Mouse (Mus musculus) embryonic facial prominence, embryonic 14.5 days (tissue): ENCODE measurements around the gene Rtcb. TPM values are rescaled to one million over a fixed set of nuclear protein-coding genes. Genes with fewer than 3 reads are reported as not detected.

Experiments used
- ATAC-seq: fragments of 200-750 bp; cut with Nextera tagmentation; 2 replicates; pipeline ENCODE4 v1.8.0; 2017; ENCODE audit warnings: low read depth, moderate number of reproducible peaks, moderate TSS enrichment
- DNase-seq: peaks from one replicate; pipeline ENCODE4 v3.0.0-alpha.2; 2015; ENCODE audit warnings: low spot score
- H3K27ac ChIP-seq: fragments of 300-500 bp; sonication (generic); replicated peaks from 2 replicates; pipeline ENCODE4 v1.5.1; 2014; ENCODE audit warnings: low read depth, mild to moderate bottlenecking, low read length, moderate library complexity
- H3K27me3 ChIP-seq: fragments of 300-500 bp; sonication (generic); replicated peaks from 2 replicates; pipeline ENCODE4 v1.6.1; 2014; ENCODE audit warnings: low read length; ENCODE audit not compliant: control insufficient read depth, insufficient read depth
- H3K36me3 ChIP-seq: fragments of 300-500 bp; sonication (generic); 2 replicates; pipeline ENCODE4 v1.6.1; 2014; ENCODE audit warnings: low read length, mixed read lengths; ENCODE audit not compliant: control insufficient read depth, insufficient read depth
- H3K4me1 ChIP-seq: fragments of 300-500 bp; sonication (generic); 2 replicates; pipeline ENCODE4 v1.6.1; 2014; ENCODE audit warnings: antibody characterized with exemption, low read length; ENCODE audit not compliant: control insufficient read depth, insufficient read depth
- H3K4me2 ChIP-seq: fragments of 300-500 bp; sonication (generic); 2 replicates; pipeline ENCODE4 v1.6.1; 2014; ENCODE audit warnings: low read depth, mild to moderate bottlenecking, low read length, moderate library complexity, mixed read lengths
- H3K4me3 ChIP-seq: fragments of 300-500 bp; sonication (generic); 2 replicates; pipeline ENCODE4 v1.5.1; 2014; ENCODE audit warnings: low read depth, mild to moderate bottlenecking, low read length
- H3K9ac ChIP-seq: fragments of 300-500 bp; sonication (generic); 2 replicates; pipeline ENCODE4 v1.6.1; 2014; ENCODE audit warnings: low read depth, mild to moderate bottlenecking, low read length, moderate library complexity, mixed read lengths
- H3K9me3 ChIP-seq: fragments of 300-500 bp; sonication (generic); 2 replicates; pipeline ENCODE4 v1.6.1; 2016; ENCODE audit warnings: low read length; ENCODE audit not compliant: control insufficient read depth
- WGBS: fragments of 180-500 bp; shearing (Covaris S2); extraction: QIAGEN DNeasy Blood & Tissue Kit; methylation state at CpG from one replicate; pipeline ENCODE4 v1.1.7; 2014; 5-methylcytosine and 5-hydroxymethylcytosine counted together
- polyA plus RNA-seq: library from polyadenylated mRNA; unstranded; fragments of >200 nt; fragmentation: Nextera tagmentation; extraction: Ambion mirVana; gene quantifications from 2 replicates; pipeline ENCODE4 v1.2.1, GENCODE M21; 2014

The Rtcb gene
- 149 and 174 TPM in 2 replicates for polyA plus RNA-seq

GRCm38 (mm10) chr10:85957464-85957950 is at the start of gene Rtcb:
Rtcb (minus strand) TSS chr10:85957823.
- H3K4me3 ChIP-seq, result peak within 1 kb of the TSS; percentile 92
- ATAC-seq (peak; percentile 96), DNase-seq (peak; percentile 97)
- 0 out of 2 replicates have a peak, but pooled peaks cover 3% of the 10 kb centered on the region for H3K4me1 ChIP-seq
- peak within 1 kb of the TSS; percentile 79 for H3K27ac ChIP-seq
- no peaks in the 10 kb centered on the region for H3K27me3 ChIP-seq
- H3K36me3 ChIP-seq, result peaks cover 31% of the 10 kb centered on the region
- no peaks in the 10 kb centered on the region for H3K9me3 ChIP-seq
- WGBS, result under 1% methylated on average over 23 of the region's 38 CpGs
- peak within 1 kb of the TSS; percentile 66 for H3K4me2 ChIP-seq
- peak within 1 kb of the TSS; percentile 96 for H3K9ac ChIP-seq

- Histone ChIP-seq H3K4me3 (no peak overlapping the region), H3K9ac (no peak overlapping the region), H3K4me2 (no peak overlapping the region), H3K9me3 (no peaks in the 10 kb centered on the region), H3K36me3 (no peaks in the 10 kb centered on the region), H3K27me3 (no peaks in the 10 kb centered on the region), H3K4me1 (no peaks in the 10 kb centered on the region), H3K27ac (no peak overlapping the region)
- no peak for DNase-seq
- no peak for ATAC-seq
- 75% methylated on average over 5 of the region's 5 CpGs for WGBS
Measured at GRCm38 (mm10) chr10:86006455-86006854, 48.8 kb upstream of the Rtcb start.

- Histone ChIP-seq H3K4me1 (no peaks in the 10 kb centered on the region), H3K9me3 (no peaks in the 10 kb centered on the region), H3K4me2 (no peak overlapping the region), H3K9ac (no peak overlapping the region), H3K27ac (no peak overlapping the region), H3K27me3 (no peaks in the 10 kb centered on the region), H3K4me3 (no peak overlapping the region), H3K36me3 (no peaks in the 10 kb centered on the region)
- ATAC-seq (no peak), DNase-seq (no peak)
- WGBS, result 92% methylated on average over 4 of the region's 4 CpGs
Measured at GRCm38 (mm10) chr10:86000447-86000846, 42.8 kb upstream of the Rtcb start.

- no peak overlapping the region for H3K27ac ChIP-seq
- no peaks in the 10 kb centered on the region for H3K27me3 ChIP-seq
- no peaks in the 10 kb centered on the region for H3K9me3 ChIP-seq
- no peak overlapping the region for H3K4me2 ChIP-seq
- no peak overlapping the region for H3K9ac ChIP-seq
- ATAC-seq, result no peak
- H3K4me3 ChIP-seq, result no peak overlapping the region
- H3K4me1 ChIP-seq, result no peaks in the 10 kb centered on the region; the same call in 1 of the 2 replicates
- 72% methylated on average over 5 of the region's 5 CpGs for WGBS
- DNase-seq, result no peak
- no peaks in the 10 kb centered on the region for H3K36me3 ChIP-seq
Measured at GRCm38 (mm10) chr10:85994543-85995104, 37.0 kb upstream of the Rtcb start.

GRCm38 (mm10) chr10:85993836-85994235 is 36.2 kb upstream of the Rtcb start:
- ATAC-seq (no peak), DNase-seq (no peak)
- WGBS, result 78% methylated on average over 9 of the region's 9 CpGs
- Histone ChIP-seq H3K27ac (no peak overlapping the region; the same call in 1 of the 2 replicates), H3K36me3 (no peaks in the 10 kb centered on the region), H3K4me3 (no peak overlapping the region), H3K4me1 (no peaks in the 10 kb centered on the region; the same call in 1 of the 2 replicates), H3K4me2 (no peak overlapping the region), H3K9ac (no peak overlapping the region), H3K9me3 (no peaks in the 10 kb centered on the region), H3K27me3 (no peaks in the 10 kb centered on the region)

GRCm38 (mm10) chr10:85992412-85992811 is 34.8 kb upstream of the Rtcb start:
- Histone ChIP-seq H3K9me3 (no peaks in the 10 kb centered on the region), H3K36me3 (no peaks in the 10 kb centered on the region), H3K4me1 (no peaks in the 10 kb centered on the region; the same call in 1 of the 2 replicates), H3K27me3 (no peaks in the 10 kb centered on the region), H3K27ac (no peak overlapping the region), H3K4me2 (no peak overlapping the region), H3K9ac (no peak overlapping the region), H3K4me3 (no peak overlapping the region)
- DNase-seq (no peak), ATAC-seq (no peak)
- 85% methylated on average over 4 of the region's 4 CpGs for WGBS

- DNase-seq (peak; percentile 5), ATAC-seq (no peak)
- Histone ChIP-seq H3K4me3 (no peak overlapping the region), H3K27ac (no peak overlapping the region), H3K9ac (no peak overlapping the region), H3K36me3 (no peaks in the 10 kb centered on the region), H3K4me2 (no peak overlapping the region), H3K27me3 (no peaks in the 10 kb centered on the region), H3K4me1 (no peaks in the 10 kb centered on the region; the same call in 1 of the 2 replicates), H3K9me3 (no peaks in the 10 kb centered on the region)
- WGBS, result 72% methylated on average over 6 of the region's 6 CpGs
Measured at GRCm38 (mm10) chr10:85989412-85990115, 31.9 kb upstream of the Rtcb start.

GRCm38 (mm10) chr10:85972915-85973314 is 15.3 kb upstream of the Rtcb start:
- DNase-seq (peak; percentile 47), ATAC-seq (peak; percentile 37; the same call in 1 of the 2 replicates)
- no peaks in the 10 kb centered on the region for H3K9me3 ChIP-seq
- no peaks in the 10 kb centered on the region for H3K36me3 ChIP-seq
- H3K27me3 ChIP-seq, result no peaks in the 10 kb centered on the region
- H3K4me1 ChIP-seq, result no peaks in the 10 kb centered on the region
- 75% methylated on average over 4 of the region's 4 CpGs for WGBS
- no peak overlapping the region for H3K4me2 ChIP-seq
- H3K9ac ChIP-seq, result no peak overlapping the region
- H3K27ac ChIP-seq, result no peak overlapping the region
- H3K4me3 ChIP-seq, result no peak overlapping the region
